29 mouse cellular contexts compared by ENCODE assay signal in genomic region chr10:102618711-102619110, GRCm38 (mm10).
DNase-seq lines count a peak whose midpoint lies in the region; ATAC-seq and TF ChIP-seq lines count a peak whose summit lies in the region.
"Had no signal": no experiment of that assay in that cellular context is flagged by ENCODE, and none has a peak within 500 bp of the region (broad histone marks: within the 10 kb centered on the region; RNA-seq: fewer than 3 reads in every experiment).

No protein-coding gene starts in this region.

- in situ Hi-C loops in Patski (cut with MboI; ENCODE audit: low pct_unique_long_range_greater_than_20kb), result no loop called here

- TF ChIP-seq POLR2A in thymus, adult 2 months (IDR thresholded peaks at IDR 0.05; ENCODE audit: control insufficient read depth, extremely low read depth, insufficient read depth, low read length, poor library complexity), result no peak

- H3K4me2 ChIP-seq in intestine, postnatal 0 days (replicated peaks; ENCODE audit: low read depth), result no peak overlapping the region
- H3K4me2 ChIP-seq in intestine, embryonic 15.5 days (replicated peaks), result no peak overlapping the region
- no peak overlapping the region for H3K4me2 ChIP-seq in embryonic facial prominence, embryonic 14.5 days (ENCODE audit: low read depth, low read length)
- H3K4me2 ChIP-seq: embryonic facial prominence, embryonic 15.5 days; forebrain, embryonic 12.5 days; heart, embryonic 13.5 days; lung, embryonic 15.5 days; midbrain, embryonic 11.5 days; neural tube, embryonic 12.5 days had no signal

- ATAC-seq in intestine, postnatal 0 days, result no peak
- ATAC-seq in intestine, embryonic 15.5 days, result no peak
- no peak for ATAC-seq in Patski
- ATAC-seq in embryonic facial prominence, embryonic 14.5 days (ENCODE audit: low read depth), result no peak
- ATAC-seq: forebrain, postnatal 0 days; hindbrain, postnatal 0 days; intestine, embryonic 16.5 days had no signal

- H3K9me3 ChIP-seq in intestine, postnatal 0 days (ENCODE audit: control insufficient read depth), result no peaks in the 10 kb centered on the region
- H3K9me3 ChIP-seq in intestine, embryonic 15.5 days, result no peaks in the 10 kb centered on the region
- H3K9me3 ChIP-seq in embryonic facial prominence, embryonic 14.5 days (ENCODE audit: control insufficient read depth, low read length), result no peaks in the 10 kb centered on the region
- H3K9me3 ChIP-seq: embryonic facial prominence, embryonic 15.5 days; forebrain, embryonic 12.5 days; heart, embryonic 13.5 days; lung, embryonic 15.5 days; neural tube, embryonic 12.5 days had no signal

- H3K36me3 ChIP-seq in intestine, postnatal 0 days (ENCODE audit: control insufficient read depth, insufficient read depth), result no peaks in the 10 kb centered on the region
- no peaks in the 10 kb centered on the region for H3K36me3 ChIP-seq in intestine, embryonic 15.5 days
- H3K36me3 ChIP-seq in embryonic facial prominence, embryonic 14.5 days (ENCODE audit: control insufficient read depth, insufficient read depth, low read length), result no peaks in the 10 kb centered on the region
- no peaks in the 10 kb centered on the region for H3K36me3 ChIP-seq in thymus, adult 2 months (ENCODE audit: control insufficient read depth, insufficient read depth, low read length)
- H3K36me3 ChIP-seq: embryonic facial prominence, embryonic 15.5 days; forebrain, embryonic 12.5 days; G1E; heart, embryonic 13.5 days; lung, embryonic 15.5 days; neural tube, embryonic 12.5 days had no signal

- no peaks in the 10 kb centered on the region for H3K27me3 ChIP-seq in intestine, postnatal 0 days (replicated peaks; ENCODE audit: control insufficient read depth, insufficient read depth, low read length)
- H3K27me3 ChIP-seq in intestine, embryonic 15.5 days (replicated peaks), result no peaks in the 10 kb centered on the region
- no peaks in the 10 kb centered on the region for H3K27me3 ChIP-seq in Patski
- no peaks in the 10 kb centered on the region for H3K27me3 ChIP-seq in embryonic facial prominence, embryonic 14.5 days (replicated peaks; ENCODE audit: control insufficient read depth, insufficient read depth, low read length)
- H3K27me3 ChIP-seq in thymus, adult 2 months (ENCODE audit: control insufficient read depth, insufficient read depth, low read length), result no peaks in the 10 kb centered on the region
- H3K27me3 ChIP-seq: embryonic facial prominence, embryonic 15.5 days; forebrain, embryonic 12.5 days; heart, embryonic 13.5 days; lung, embryonic 15.5 days; neural tube, embryonic 12.5 days had no signal

- TF ChIP-seq CTCF in intestine, postnatal 0 days (IDR thresholded peaks at IDR 0.05; ENCODE audit: low read depth), result 0 out of 2 replicates have a peak, but pooled peaks have one; percentile 3
- TF ChIP-seq CTCF in Patski (IDR thresholded peaks at IDR 0.05), result peak; percentile 41
- TF ChIP-seq CTCF in thymus, adult 2 months (IDR thresholded peaks at IDR 0.05; ENCODE audit: borderline replicate concordance, control insufficient read depth, extremely low read depth, insufficient read depth, low read length, poor library complexity), result no peak

- no peak overlapping the region for H3K4me3 ChIP-seq in intestine, postnatal 0 days (ENCODE audit: low read depth, low read length)
- no peak overlapping the region for H3K4me3 ChIP-seq in intestine, embryonic 15.5 days (replicated peaks)
- H3K4me3 ChIP-seq in embryonic facial prominence, embryonic 14.5 days (ENCODE audit: low read depth, low read length), result no peak overlapping the region
- no peak overlapping the region for H3K4me3 ChIP-seq in thymus, adult 2 months (ENCODE audit: control insufficient read depth, insufficient read depth, low read length)
- H3K4me3 ChIP-seq: embryonic facial prominence, embryonic 15.5 days; forebrain, embryonic 12.5 days; heart, embryonic 13.5 days; lung, embryonic 15.5 days; myocyte; neural tube, embryonic 12.5 days had no signal

- H3K9ac ChIP-seq in intestine, postnatal 0 days (ENCODE audit: low read depth, low read length), result no peak overlapping the region
- no peak overlapping the region for H3K9ac ChIP-seq in intestine, embryonic 15.5 days
- H3K9ac ChIP-seq in embryonic facial prominence, embryonic 14.5 days (ENCODE audit: low read depth, low read length), result no peak overlapping the region
- H3K9ac ChIP-seq: embryonic facial prominence, embryonic 15.5 days; forebrain, embryonic 12.5 days; forebrain, postnatal 0 days; heart, embryonic 13.5 days; liver, embryonic 14.5 days; lung, embryonic 15.5 days; neural tube, embryonic 12.5 days had no signal

- no peak overlapping the region for H3K27ac ChIP-seq in intestine, postnatal 0 days (ENCODE audit: low read depth, low read length)
- H3K27ac ChIP-seq in intestine, embryonic 15.5 days, result no peak overlapping the region
- no peak overlapping the region for H3K27ac ChIP-seq in embryonic facial prominence, embryonic 14.5 days (replicated peaks; ENCODE audit: low read depth, low read length)
- no peak overlapping the region for H3K27ac ChIP-seq in thymus, adult 2 months (ENCODE audit: control insufficient read depth, insufficient read depth, low read length)
- H3K27ac ChIP-seq: embryonic facial prominence, embryonic 15.5 days; forebrain, embryonic 12.5 days; heart, embryonic 13.5 days; hindbrain, postnatal 0 days; liver, embryonic 14.5 days; lung, embryonic 15.5 days; neural tube, embryonic 12.5 days had no signal

- 72% methylated on average over 2 of the region's 2 CpGs for WGBS in intestine, postnatal 0 days
- 74% methylated on average over 2 of the region's 2 CpGs for WGBS in intestine, embryonic 15.5 days
- WGBS in embryonic facial prominence, embryonic 14.5 days, result 18% methylated on average over 2 of the region's 2 CpGs
- WGBS in thymus, adult 2 months, result 97% methylated on average over 2 of the region's 2 CpGs

- no peaks in the 10 kb centered on the region for H3K4me1 ChIP-seq in intestine, postnatal 0 days (replicated peaks; ENCODE audit: control insufficient read depth, insufficient read depth, low read length)
- H3K4me1 ChIP-seq in intestine, embryonic 15.5 days (replicated peaks), result no peaks in the 10 kb centered on the region
- H3K4me1 ChIP-seq in embryonic facial prominence, embryonic 14.5 days (ENCODE audit: control insufficient read depth, insufficient read depth, low read length), result no peaks in the 10 kb centered on the region
- H3K4me1 ChIP-seq in thymus, adult 2 months (replicated peaks; ENCODE audit: control insufficient read depth, insufficient read depth, low read length), result no peaks in the 10 kb centered on the region
- H3K4me1 ChIP-seq: embryonic facial prominence, embryonic 15.5 days; forebrain, embryonic 12.5 days; heart, embryonic 13.5 days; lung, embryonic 15.5 days; neural tube, embryonic 12.5 days had no signal

- POLR2A ChIA-PET in Patski (lab: Charles Lee), result no interaction called here

- DNase-seq in CD4-positive helper T cell, adult 2 months (ENCODE audit: low read depth, low spot score), result peak; percentile 2
- no peak for DNase-seq in Patski (ENCODE audit: low read depth, low spot score)
- DNase-seq in embryonic facial prominence, embryonic 14.5 days (ENCODE audit: low spot score), result peak; percentile 9
- DNase-seq in thymus, adult 2 months, result no peak
- DNase-seq: adrenal gland, postnatal 25 days; B cell, adult 2 months; cerebellum, adult 11-12 months; cerebellum, postnatal 10 days; forebrain, postnatal 0 days; heart, postnatal 14 days; kidney, postnatal 4 days; liver; lung, postnatal 36 days; right cerebral cortex, adult 18-20 months; spleen, adult 18-20 months; thymus, postnatal 4 days had no signal

- CTCF ChIA-PET in Patski (lab: Charles Lee), result interaction anchor here (1.2 to 1.4 kb wide), 2 partner anchors 30 to 61 kb away, joined by 3 read pairs; no protein-coding TSS in a partner anchor

Comparison
In these comparisons a context has a peak if more than half of its experiments do, and no peak if none do; other contexts are left out.
1. DNase-seq: peak in CD4-positive helper T cell, adult 2 months (single experiment) and embryonic facial prominence, embryonic 14.5 days (single experiment); none in Patski (single experiment) and thymus, adult 2 months (single experiment).